Mouse (Mus musculus) testis, postnatal 14 days (tissue): ENCODE measurements at regions not wholly inside any gene's neighbourhood (a gene's known extent, or its start where the extent isn't known, plus 50 kb on each side); places are given as distances from the start of the nearest gene placed in this dataset.

Experiments
- DNase-seq: peaks from one replicate; pipeline ENCODE4 v3.0.0; 2021; ENCODE audit warnings: low spot score

DNA sequence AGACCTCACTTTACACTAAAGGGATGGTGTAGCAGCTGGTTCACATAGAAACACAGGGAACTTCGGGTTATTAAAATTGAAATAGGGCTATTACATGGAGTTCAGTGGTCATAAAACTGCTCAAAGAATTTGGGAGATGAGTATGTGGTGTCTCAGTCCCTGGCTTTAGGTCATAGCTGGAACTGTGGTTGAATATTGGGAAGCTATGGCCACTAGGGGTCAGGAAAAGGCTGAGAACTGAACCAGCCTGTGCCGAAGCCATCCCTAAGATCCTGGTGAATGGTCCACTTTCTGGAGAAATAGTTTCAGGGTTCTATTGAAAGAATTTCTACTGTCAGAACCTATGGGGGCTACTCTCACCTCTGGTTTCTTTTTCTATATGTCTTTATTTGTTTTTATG lies 229.0 kb downstream of the Ankrd50 start:
- no peak for DNase-seq

- DNase-seq, result no peak
Measured at GRCm38 (mm10) chr3:38254896-38255295, 229.7 kb downstream of the Ankrd50 start.

DNA sequence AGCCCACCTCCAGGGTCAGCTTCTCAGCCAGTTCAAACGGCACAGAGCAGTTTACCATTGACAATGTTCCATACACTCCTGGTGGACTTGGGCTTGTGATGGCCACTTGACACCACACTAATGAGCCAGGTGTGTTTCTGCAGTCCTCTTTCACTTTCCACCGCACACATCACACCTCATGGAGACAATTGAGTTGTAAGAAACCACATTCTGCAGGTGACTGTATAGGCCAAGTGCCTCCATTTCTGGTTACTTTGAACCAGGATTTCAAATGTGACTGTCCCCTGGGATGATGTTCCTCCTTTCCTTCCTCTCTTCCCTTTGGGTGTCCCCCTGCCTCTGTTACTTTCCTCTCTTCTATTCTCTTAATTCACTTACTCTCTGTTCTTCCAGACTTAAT lies 233.1 kb downstream of the Ankrd50 start:
- no peak for DNase-seq

- DNase-seq, result no peak
Measured at GRCm38 (mm10) chr3:38250552-38250951, 234.1 kb downstream of the Ankrd50 start.

DNA sequence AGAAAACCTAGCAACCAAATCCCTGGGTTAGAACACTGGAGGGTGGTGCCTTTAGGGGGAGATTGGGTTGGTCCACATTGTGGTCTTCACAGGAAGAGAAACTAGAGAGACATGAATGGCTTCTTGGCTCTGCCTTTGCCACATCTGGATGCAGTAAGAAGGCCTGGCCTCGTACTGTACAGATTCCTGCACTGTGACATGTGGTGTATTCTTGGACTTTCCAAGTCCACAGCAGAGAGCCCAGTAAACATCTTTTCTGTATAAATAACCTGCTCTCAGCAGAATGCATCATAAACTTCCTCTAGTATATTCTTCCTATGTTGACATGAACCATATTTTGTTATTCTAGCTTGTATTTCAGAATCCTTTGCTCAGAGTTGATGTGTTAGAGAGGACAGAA lies 235.7 kb downstream of the Ankrd50 start:
- DNase-seq, result no peak

DNA sequence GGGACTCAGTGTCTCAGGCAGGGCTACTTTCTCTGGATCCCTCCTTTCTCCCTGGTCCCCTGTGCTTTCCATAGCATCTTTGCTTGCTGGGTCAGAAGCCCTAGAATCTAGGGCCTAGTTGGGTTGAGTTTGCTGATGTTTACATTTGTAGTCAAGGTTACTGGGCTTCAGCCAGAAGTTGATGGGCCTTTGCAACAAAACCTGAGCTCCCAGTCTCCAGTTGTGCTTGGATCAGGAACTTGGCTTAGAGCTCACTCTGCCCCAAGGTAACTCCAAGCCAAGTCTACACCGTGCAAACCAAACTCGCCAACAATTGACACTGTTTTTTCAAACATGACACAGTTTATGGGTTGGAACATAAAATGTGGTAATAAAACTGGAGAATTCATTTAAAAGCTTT lies 238.2 kb downstream of the Ankrd50 start:
- no peak for DNase-seq

DNA sequence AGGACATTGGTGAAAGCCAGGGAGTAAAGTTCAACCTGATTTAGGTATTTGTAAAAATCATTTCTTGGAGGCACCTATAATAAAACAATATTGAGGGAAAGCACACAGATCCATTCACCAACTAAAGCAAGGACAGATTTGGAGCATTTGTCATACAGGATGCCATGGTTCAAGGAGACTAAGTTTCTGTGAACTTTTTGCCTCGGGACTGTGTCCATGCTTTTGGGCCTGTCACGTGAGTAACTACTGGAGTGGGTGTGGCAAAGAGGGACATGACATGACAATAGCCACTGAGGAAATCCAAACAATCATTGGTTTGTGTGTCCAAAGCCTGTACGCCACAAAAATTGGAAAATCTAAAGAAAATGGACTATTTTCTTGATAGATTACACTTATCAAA lies 241.4 kb downstream of the Ankrd50 start:
- DNase-seq, result no peak

DNA sequence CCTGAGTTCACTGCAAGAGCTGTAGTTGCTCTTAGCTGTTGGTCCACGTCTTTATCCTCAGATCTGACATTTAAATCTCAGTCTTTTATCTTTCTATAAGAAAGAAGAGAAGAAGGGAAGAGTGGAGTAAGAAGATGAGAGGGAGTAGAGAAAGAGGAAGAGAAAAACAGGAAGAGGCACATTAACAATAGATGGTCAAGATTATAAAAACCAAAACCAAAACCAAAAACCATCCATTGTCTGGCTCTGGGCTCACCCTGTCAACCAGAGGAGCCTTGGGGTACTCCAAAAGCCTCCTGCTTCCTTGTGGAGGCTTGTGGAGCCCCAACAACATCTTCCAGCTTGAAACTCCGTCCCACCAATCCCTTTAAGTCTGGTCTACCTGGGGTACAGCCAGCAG lies 247.0 kb downstream of the Ankrd50 start:
- no peak for DNase-seq

GRCm38 (mm10) chr3:38235736-38236083 lies 248.9 kb downstream of the Ankrd50 start:
- no peak for DNase-seq

DNA sequence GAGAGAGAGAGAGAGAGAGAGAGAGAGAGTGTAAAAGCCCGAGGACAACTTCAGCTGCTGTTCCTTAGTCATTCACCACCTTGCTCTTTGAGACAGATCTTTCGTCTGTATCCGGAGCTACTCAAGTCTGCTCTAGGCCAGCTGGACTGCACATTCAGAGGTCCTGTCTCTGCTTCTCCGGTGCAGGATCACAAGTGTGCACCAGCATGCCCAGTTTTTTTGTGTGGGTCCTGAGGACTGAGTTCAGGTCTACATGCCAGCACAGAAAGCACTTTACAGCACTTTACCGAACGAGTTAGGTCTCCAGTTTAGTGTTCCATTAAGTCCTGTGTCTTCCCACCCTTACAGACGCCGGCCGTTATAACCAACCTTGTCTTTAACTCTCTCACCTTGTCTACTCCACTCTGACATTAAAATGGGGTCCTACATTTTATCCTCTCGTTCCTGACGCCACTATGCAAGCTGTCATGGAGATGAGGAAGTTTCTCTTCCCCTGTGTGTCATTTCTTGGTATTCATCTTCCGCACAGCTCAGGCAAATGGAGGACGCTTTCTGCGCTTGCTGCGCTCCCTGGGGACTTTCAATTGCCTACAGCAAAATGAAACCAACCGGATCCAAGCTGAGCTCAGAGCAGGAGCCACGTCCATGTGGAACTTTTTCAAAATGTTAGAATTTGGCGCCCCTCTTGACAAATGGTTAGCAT lies 249.5 kb downstream of the Ankrd50 start:
- peak; percentile 2 for DNase-seq

- peak; percentile 5 for DNase-seq
Measured at GRCm38 (mm10) chr3:38234534-38234933, 250.1 kb downstream of the Ankrd50 start.

DNA sequence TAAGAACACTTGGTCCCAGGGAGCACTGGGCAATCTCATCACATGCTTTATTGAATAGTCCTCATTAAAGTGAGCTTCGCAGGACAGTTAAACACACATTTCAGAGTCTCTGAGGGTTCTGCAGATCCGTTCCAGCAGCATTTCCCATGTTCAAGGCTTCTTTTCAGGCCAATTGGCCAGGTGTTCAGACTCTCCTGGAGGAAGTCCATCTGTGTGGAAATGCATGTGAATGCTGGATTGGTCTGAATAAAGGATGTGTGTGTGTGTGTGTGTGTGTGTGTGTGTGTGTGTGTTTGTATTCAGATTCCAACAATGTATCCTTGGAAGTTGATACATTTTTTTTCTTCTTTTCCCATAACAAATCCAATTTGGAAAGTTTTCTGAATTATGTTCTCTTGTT lies 250.6 kb downstream of the Ankrd50 start:
- peak; percentile 9 for DNase-seq

DNA sequence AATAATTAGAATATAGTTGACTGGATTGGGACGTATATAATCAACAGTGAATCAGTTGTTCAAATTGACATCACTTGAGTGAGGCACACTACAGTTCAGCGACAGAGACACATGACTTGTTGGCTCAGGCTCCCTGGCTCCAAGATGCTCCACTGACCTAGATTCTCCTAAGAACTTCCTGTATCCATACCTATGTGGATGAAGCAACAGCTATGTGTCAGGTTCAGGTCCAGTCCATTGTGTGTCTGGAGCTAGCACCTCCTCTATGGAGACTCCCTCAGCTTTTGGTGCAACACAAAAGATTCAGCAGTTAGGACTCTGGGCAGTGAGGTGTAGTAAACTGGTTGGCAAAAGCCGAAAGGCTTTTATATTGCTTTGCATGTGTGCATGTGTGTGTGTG lies 251.6 kb downstream of the Ankrd50 start:
- DNase-seq, result peak; percentile 1

DNA sequence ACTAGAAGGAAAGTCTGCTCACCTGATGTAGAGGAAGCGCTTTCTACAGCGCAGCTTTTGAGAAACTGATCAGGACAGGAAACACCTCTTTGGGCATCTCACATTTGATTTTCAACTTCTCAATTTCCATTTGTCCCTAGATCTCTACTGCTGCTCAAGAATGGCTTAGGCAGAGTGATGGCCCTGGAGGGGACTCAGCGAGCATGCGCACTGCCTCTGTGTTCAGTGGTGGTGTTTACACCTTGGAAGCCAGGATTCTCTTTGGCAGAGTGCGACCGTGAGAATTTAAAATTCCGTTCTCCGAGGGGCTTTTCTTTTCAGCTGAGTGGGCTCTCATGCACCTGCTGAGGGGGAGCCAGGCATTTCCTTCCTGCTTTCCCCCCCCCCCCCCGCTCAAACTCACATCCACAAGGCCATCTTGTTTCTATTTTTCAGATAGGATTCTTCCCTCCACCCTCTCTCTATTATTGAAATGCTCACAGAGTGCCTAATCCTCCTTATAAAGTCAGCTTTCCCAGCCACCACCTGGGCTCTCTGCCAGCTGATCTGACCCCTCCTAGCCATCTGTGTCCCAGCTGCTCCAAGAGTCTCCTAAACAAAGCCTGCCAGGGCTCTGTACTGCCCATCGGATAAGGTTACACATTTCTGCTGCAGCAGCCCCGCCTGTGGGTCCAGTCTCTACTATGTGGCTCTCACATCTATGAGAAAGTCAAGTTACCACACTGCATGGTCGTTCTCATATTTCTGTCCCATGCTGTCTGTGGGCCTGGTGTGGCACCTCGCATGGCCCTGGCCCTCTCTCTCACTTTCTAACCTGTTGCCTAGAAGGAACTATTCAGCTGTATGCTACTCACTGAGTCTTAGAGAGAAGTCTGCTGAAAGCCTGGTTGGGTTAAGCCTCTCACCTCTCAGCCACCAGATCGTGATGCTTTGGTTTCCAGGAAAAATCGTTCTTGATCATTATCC lies 252.2 kb downstream of the Ankrd50 start:
- peak; percentile 81 for DNase-seq

DNA sequence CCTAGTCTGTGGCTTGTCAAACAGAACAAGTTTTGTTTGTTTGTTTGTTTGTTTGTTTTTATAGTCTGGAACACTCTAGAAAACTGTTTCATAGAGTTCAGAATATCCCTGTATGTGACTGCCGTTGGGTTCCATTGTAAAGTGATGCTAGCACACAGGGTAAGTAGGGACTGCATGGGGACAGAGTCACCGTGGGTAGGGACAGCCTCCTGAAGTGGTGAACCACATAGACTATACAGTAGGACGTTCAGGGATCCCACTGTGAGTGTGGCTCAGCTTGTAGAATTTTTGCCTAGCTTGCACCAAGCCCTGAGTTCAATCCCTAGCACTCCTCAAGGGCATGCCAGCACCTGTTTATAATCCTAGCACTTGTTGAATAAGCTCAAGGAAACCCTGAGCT lies 253.1 kb downstream of the Ankrd50 start:
- peak; percentile 1 for DNase-seq

DNA sequence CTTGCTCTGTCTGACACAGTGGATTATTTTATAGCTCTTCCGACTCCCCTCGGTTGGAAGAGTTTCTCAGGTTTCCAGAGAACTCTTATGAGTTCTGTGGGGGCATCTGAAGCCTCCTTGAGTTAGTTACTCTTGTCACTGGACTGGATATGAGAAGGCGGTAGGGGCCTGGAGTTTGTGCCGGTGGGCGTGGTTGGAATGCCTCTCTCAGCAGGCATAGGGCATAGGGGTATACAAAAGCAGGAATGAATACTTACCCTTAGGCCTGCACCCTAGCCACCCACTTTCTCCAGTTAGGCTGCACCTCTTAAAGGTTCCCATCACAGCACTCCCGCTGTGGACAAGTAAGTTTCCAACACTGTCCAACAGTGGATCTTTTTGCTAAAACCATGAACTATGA lies 253.8 kb downstream of the Ankrd50 start:
- DNase-seq, result peak; percentile 0

- DNase-seq, result peak; percentile 1
Measured at GRCm38 (mm10) chr3:38229686-38230085, 255.0 kb downstream of the Ankrd50 start.

GRCm38 (mm10) chr3:38229051-38229450 lies 255.6 kb downstream of the Ankrd50 start:
- peak; percentile 2 for DNase-seq

GRCm38 (mm10) chr3:38227596-38227995 lies 257.0 kb downstream of the Ankrd50 start:
- peak; percentile 42 for DNase-seq

GRCm38 (mm10) chr3:38227121-38227520 lies 257.5 kb downstream of the Ankrd50 start:
- no peak for DNase-seq

- DNase-seq, result no peak
Measured at GRCm38 (mm10) chr3:38226147-38226546, 258.5 kb downstream of the Ankrd50 start.

GRCm38 (mm10) chr3:38221834-38222215 lies 262.8 kb downstream of the Ankrd50 start:
- no peak for DNase-seq
